Mouse (Mus musculus) kidney, postnatal 4 days (tissue): ENCODE measurements at regions not wholly inside any gene's neighbourhood (a gene's known extent, or its start where the extent isn't known, plus 50 kb on each side); places are given as distances from the start of the nearest gene placed in this dataset.

Experiments
- DNase-seq, 2 experiments: peaks; one replicate each; pipeline ENCODE4 v3.0.0; 2021; ENCODE audit warnings: mixed read lengths in 2 of 2

DNA sequence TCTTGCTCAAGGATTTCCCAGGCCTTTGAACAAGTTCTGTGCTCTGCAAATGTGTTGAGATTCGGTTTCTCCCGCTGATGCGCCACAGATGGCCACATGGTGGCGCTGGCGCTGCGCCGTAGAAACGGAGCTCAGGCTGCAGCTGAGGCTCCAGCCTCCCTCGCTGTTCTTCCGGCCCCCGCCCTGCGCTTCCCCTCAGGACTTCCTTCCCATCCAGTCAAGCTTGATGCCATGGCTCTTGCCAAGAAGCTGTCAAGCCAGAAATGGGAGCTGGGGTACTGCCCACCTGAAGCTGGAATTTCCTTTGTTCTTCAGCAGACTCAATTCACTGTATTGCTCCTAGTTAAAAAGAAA is 263.9 kb downstream of the Mpdz start:
- DNase-seq = peak; percentile 95

DNA sequence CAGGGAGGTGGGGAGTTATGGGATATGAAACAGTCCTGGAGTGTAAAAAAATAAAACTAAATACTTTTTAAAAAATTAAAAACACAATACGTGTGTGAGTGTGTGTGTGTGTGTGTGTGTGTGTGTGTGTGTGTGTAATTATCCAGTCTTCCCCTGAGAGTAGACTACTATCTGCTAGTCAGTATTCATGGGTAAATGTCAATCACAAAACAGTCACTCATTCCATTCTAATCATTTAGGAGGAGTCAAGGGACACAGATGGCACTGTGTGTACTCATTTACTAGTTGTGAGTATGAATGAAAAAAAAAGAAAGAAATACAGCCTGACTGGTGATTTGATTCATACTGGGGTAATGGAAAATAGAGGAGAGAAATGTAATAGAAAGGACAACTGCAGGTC is 226.5 kb downstream of the Mpdz start:
- no peak for DNase-seq

DNA sequence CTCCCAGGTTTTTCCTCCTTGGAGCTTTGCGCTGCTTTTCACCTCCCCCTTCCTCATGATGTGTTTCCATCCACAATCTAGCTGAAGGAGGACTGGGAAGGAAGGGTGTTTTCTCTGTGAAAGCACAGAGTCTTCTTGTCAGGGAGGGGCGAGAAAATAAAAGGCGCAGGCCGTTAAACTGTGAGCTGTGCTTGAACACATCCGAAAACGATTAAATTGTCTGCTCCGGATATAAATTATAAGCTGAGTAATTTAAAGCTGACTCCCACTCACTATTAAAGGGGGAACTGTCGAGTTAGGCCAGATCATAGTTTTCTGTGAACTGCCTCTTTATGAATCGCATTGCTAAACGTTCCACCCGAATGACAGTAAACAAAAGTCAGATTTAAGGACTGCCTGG is 224.6 kb downstream of the Mpdz start:
- DNase-seq = peak; percentile 40 to 65

DNA sequence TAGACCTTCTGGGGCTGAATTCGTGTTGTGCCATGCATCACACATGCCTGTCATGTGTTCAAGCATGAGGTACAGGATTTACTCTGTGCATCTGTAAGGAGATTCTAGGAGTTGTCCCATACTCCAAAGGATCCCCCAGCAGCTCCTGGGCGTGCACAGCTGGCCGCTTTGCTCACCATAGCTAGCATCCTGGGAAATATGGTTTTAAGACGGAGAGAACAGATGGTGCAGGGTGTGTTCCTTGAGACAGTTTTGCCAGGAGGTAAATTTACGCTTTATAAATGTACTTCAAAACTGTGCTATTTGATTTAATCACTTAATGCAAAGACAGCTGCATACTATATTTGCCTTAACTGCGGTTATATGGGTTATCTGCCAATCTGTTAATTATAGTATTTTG is 220.6 kb downstream of the Mpdz start:
- no peak for DNase-seq

DNA sequence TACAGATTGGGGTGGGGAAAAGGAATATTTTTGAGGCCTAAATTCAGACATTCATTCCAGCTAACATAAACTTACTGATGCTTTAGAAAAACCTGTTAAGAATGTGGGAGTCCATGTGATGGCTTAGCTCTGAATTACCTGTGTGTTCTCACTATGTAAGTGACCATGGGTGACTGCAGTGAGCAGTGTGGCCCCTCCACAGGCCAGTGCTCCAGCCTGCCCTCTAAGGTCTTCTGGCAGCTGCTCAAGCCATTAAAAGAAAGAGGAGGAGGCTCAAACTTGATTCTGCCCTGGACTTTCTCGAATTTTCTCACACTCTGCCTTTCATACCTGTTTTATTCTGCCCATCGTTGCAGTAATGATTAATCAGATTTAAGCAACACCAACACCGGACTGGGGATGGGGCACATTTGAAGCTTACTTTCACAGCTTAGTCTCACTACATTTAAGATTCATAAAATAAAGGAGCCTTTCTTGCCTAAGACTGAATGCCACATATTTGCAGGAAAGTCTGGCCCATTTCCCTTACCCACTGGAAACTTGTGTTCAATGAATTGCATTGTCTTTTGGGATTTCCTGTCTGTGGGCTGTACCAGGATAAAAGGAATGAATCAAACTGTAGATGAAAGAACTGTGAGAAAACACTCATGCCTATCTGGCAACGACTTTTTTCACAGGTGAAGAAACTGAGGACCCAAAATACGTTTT is 220.0 kb downstream of the Mpdz start:
- DNase-seq = peak; percentile 35 to 59
